Mouse (Mus musculus): ENCODE data around the gene Olfr91.

The Olfr91 gene

GRCm38 (mm10) chr17:37056957-37057356 is 41.1 kb downstream of the Olfr91 start:
- no peak for DNase-seq

DNA sequence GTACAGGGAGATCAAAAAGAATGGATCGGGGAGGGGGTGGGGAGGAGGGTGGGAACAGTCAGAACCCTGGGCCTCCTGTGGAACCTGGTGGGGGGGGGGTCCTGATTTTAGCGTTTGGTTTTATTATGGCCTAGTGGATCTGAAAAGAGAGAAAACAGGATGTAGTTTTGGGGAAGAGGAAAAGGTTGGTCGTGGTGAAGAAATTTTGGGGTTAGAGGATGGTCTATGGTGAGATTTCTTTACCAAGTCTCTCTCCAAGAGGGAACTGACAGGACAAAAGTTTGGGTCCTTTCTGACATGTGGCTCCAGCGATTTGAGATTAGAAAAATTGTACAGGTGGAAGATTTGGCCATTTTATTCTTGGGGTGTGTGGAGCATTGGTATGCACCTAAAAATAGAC is 46.3 kb downstream of the Olfr91 start:
- DNase-seq, result no peak

- DNase-seq, result peak; percentile 38
These were observed 47.2 kb downstream of the Olfr91 start for GRCm38 (mm10) chr17:37050876-37051275.

DNA sequence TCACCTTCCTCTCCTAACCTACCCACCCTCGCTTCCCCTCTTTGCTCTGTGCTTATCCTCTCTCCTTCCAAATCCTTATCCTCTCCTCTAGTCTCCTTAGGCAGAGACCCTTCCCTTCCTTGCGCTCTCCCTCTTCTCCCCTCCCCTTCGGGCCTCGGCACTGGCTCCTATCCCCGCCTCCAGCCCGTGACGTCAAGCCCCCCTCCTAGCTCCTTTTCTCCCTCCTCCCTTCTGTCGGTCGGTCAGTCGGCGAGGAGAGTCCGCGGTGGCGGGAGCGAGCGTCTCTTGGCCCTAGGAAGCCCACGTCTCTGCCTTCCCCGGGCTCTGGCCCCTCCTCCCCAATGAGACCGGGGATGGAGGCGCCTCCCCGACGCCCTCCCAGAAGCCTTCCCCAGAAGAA is 47.7 kb downstream of the Olfr91 start:
- peak; percentile 91 for DNase-seq

DNA sequence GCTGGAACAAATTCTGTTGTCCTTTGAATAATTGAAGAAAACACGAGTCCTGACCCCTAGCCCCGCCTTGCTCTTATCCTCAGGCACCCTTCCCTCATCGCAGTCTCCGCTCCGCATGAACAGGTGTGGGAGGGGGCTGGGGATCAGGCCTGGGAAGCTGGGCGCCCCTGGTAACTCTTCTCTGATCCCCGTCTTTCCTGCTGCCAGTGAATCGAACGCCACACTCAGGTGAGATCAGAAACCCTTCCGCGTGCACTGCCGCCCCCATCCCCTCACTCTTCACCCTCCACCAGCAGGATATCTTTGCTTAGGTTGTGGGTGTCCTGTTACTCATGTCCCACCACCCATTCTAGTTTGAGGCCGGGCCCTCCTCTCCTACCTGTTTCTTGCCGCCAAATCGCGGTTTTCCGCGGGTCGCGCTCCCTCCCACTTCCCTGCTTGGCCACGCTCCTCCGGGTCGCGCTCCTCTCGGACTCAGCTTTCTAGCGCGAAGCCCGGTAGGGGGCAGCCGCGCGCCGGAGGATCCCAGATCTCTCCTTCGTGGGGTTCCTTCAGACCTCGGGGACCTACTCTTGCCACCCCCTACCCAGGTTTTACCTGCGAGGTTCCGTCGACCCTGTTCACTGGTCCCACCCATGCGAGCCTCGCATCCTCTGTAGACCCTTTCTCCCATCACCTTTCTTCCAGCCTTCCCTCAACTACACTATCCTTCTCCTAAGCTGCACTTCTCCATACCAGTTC is 48.3 kb downstream of the Olfr91 start:
- DNase-seq, result peak; percentile 84

DNA sequence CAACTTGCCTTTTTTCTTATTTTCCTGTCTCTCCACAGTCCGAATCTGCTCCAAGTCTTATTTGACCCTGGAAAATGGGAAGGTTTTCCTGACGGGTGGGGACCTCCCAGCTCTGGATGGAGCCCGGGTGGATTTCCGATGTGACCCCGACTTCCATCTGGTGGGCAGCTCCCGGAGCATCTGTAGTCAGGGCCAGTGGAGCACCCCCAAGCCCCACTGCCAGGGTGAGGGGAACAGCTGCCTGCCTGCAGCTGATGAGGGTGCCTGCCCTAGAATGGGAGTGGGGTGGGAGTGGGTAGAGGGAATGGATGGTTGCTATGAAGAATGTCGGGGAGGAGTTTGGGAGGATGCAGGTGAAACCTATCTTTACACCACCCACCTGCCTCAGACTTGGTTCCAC is 49.7 kb downstream of the Olfr91 start:
- DNase-seq, result no peak

- peak; percentile 36 for DNase-seq
These were observed 50.1 kb downstream of the Olfr91 start for GRCm38 (mm10) chr17:37047981-37048380.

GRCm38 (mm10) chr17:37047332-37047976 is 50.6 kb downstream of the Olfr91 start:
- DNase-seq, result no peak

GRCm38 (mm10) chr17:37046312-37047112 is 51.6 kb downstream of the Olfr91 start:
- peak; percentile 73 for DNase-seq

DNA sequence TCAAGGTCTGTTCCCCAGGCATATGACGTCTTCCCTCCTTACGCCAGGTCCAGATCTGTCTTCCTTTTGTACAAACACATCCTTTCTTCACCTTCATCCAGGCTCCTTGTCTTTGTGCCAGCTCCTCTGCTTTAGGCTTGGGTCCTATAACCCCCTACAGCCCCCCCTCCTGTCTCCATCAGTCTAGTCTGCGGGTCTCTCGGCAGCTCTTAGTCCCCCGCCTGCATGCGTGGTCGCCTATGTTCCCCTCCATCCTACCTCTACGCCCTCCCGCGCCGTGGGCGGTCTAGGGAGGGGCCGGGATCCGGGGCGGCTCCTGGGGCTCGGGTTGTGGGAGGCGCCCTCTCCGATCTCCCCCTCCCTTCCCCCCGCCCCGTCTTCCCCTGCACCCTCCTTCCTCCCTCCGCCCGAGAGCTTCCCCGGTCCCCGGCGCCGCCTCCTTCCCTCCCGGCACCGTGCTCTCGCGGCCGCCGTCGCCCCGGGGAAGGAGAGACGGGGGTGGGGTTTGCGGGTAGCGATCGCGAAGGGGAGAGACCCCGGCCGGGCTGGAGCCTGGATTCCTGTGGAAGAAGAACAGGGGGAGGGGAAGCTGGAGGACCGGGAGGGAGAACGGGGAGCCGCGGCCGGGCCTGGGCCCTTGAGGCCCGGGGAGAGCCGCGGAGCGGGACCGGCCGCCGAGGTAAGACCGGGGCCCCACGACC is 52.3 kb downstream of the Olfr91 start, which contains the start of gene Gabbr1:
Gabbr1 (plus strand) TSS at position 356 of the 701 bp plus-strand sequence.
- peak; percentile 90 for DNase-seq

DNA sequence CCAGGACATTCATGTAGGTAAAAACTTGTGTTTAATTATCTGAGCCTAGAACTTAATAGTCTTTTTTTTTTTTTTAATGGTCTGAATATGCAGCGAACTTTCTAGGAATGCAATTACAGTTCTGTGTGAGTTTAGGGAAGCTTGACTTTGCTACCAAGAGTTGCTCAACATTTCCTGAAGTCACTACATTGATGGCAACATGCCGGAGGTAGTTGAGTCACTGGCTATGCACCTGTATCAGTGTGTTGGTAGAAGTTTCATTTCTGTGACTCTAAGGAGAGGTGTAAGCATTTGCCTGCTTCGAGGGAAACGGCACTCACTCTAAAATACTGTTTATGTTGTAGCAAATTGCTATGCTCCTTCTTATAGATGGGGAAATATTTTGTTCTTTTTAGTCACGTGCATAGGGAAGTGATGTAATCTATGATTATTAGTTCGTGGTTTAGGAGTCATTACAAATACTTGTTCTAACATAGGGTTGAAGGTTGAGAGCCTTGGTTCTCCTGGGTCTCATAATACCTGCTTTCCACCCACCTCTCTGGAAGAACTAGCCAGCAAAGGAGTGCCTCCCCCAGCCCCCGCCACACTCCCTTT is 53.3 kb downstream of the Olfr91 start:
- no peak for DNase-seq
